Mouse (Mus musculus) MEL (cell line): Measurements from ENCODE around the gene Hist1h2ba. TPM values are rescaled to one million over a fixed set of nuclear protein-coding genes. Genes with fewer than 3 reads are reported as not detected.

Experiments
- DNase-seq: peaks from one replicate; pipeline ENCODE4 v3.0.0; 2011; ENCODE audit warnings: low read depth, low spot score
- H3K27ac ChIP-seq: 2 replicates; pipeline ENCODE4 v1.5.1; 2012; ENCODE audit warnings: low read depth, mild to moderate bottlenecking, control low read depth, low read length, moderate library complexity; ENCODE audit not compliant: control insufficient read depth
- H3K27me3 ChIP-seq, 2 experiments: fragments of 150-350 bp in 1 of 2; sonication (generic) in 1 of 2; 2 replicates each; pipeline ENCODE4 v1.6.1; 2012; ENCODE audit warnings: low read length in 2 of 2, mild to moderate bottlenecking in 2 of 2, improper control_type of control experiment in 1 of 2, moderate library complexity in 1 of 2; ENCODE audit not compliant: insufficient read depth in 2 of 2, control insufficient read depth in 1 of 2
- H3K36me3 ChIP-seq, 2 experiments: 2 replicates each; pipeline ENCODE4 v1.6.1; 2012 to 2014; ENCODE audit warnings: low read length in 2 of 2, improper control_type of control experiment in 1 of 2, inconsistent platforms in 1 of 2, mild to moderate bottlenecking in 1 of 2; ENCODE audit not compliant: insufficient read depth in 2 of 2, control insufficient read depth in 1 of 2
- H3K4me1 ChIP-seq, 2 experiments: fragments of 150-350 bp in 1 of 2; sonication (generic) in 1 of 2; 2 replicates each; pipeline ENCODE4 v1.6.1; 2012; ENCODE audit warnings: low read length in 2 of 2, improper control_type of control experiment in 1 of 2, mild to moderate bottlenecking in 1 of 2; ENCODE audit not compliant: insufficient read depth in 2 of 2, control insufficient read depth in 1 of 2
- H3K4me3 ChIP-seq, 2 experiments: fragments of 150-350 bp in 1 of 2; sonication (generic) in 1 of 2; 2 replicates each; pipeline ENCODE4 v1.5.1; 2012; ENCODE audit warnings: low read depth in 2 of 2, low read length in 2 of 2, mild to moderate bottlenecking in 2 of 2, moderate library complexity in 2 of 2, control low read depth in 1 of 2, improper control_type of control experiment in 1 of 2; ENCODE audit not compliant: control insufficient read depth in 1 of 2, insufficient read depth in 1 of 2
- H3K79me2 ChIP-seq: 2 replicates; pipeline ENCODE4 v1.6.1; 2012; ENCODE audit warnings: mild to moderate bottlenecking, low read length, moderate library complexity; ENCODE audit not compliant: control insufficient read depth, poor library complexity, insufficient read depth
- H3K9ac ChIP-seq: 2 replicates; pipeline ENCODE4 v1.6.1; 2012; ENCODE audit warnings: low read depth, mild to moderate bottlenecking, control low read depth, low read length, moderate library complexity; ENCODE audit not compliant: control insufficient read depth, poor library complexity, severe bottlenecking
- H3K9me3 ChIP-seq: fragments of 150-350 bp; sonication (generic); replicated peaks from 2 replicates; pipeline ENCODE4 v1.6.1; 2012; ENCODE audit warnings: mild to moderate bottlenecking, low read length, improper control_type of control experiment, moderate library complexity; ENCODE audit not compliant: insufficient read depth
- CHD1 ChIP-seq: IDR thresholded peaks from 2 replicates; pipeline ENCODE4 v1.6.1; 2012; ENCODE audit warnings: low read depth, mild to moderate bottlenecking, inconsistent platforms, low read length, improper control_type of control experiment
- CHD2 ChIP-seq: IDR thresholded peaks from 2 replicates; pipeline ENCODE4 v1.6.1; 2011; ENCODE audit warnings: low read length, improper control_type of control experiment
- ELF1 ChIP-seq: IDR thresholded peaks from 2 replicates; pipeline ENCODE4 v1.6.1; 2014; ENCODE audit warnings: low read depth, mild to moderate bottlenecking, inconsistent platforms, low read length, improper control_type of control experiment, moderate library complexity
- EP300 ChIP-seq, 2 experiments: IDR thresholded peaks; 2 replicates each; pipeline ENCODE4 v1.6.1; 2011; ENCODE audit warnings: improper control_type of control experiment in 2 of 2, low read length in 2 of 2, low read depth in 1 of 2, mild to moderate bottlenecking in 1 of 2
- ETS1 ChIP-seq: IDR thresholded peaks from 2 replicates; pipeline ENCODE4 v1.6.1; 2012; ENCODE audit warnings: low read depth, mild to moderate bottlenecking, inconsistent platforms, low read length, improper control_type of control experiment, moderate library complexity
- GABPA ChIP-seq: IDR thresholded peaks from 2 replicates; pipeline ENCODE4 v1.6.1; 2012; ENCODE audit warnings: low read depth, mild to moderate bottlenecking, inconsistent platforms, low read length, improper control_type of control experiment, moderate library complexity
- HCFC1 ChIP-seq: IDR thresholded peaks from 2 replicates; pipeline ENCODE4 v1.6.1; 2012; ENCODE audit warnings: low read depth, mild to moderate bottlenecking, inconsistent platforms, low read length, improper control_type of control experiment, moderate library complexity
- JUND ChIP-seq: IDR thresholded peaks from 2 replicates; pipeline ENCODE4 v1.6.1; 2011; ENCODE audit warnings: low read depth, mild to moderate bottlenecking, improper control_type of control experiment, low read length
- MXI1 ChIP-seq: IDR thresholded peaks from 2 replicates; pipeline ENCODE4 v1.6.1; 2011; ENCODE audit warnings: mild to moderate bottlenecking, low read depth, low read length, improper control_type of control experiment
- NELFE ChIP-seq: IDR thresholded peaks from 2 replicates; pipeline ENCODE4 v1.6.1; 2011; ENCODE audit warnings: low read depth, low read length, improper control_type of control experiment
- NRF1 ChIP-seq: IDR thresholded peaks from 2 replicates; pipeline ENCODE4 v1.6.1; 2014; ENCODE audit warnings: low read depth, mild to moderate bottlenecking, inconsistent platforms, low read length, improper control_type of control experiment, moderate library complexity; ENCODE audit not compliant: poor library complexity, insufficient read depth, severe bottlenecking
- POLR2A ChIP-seq, 2 experiments: IDR thresholded peaks; 2 replicates each; pipeline ENCODE4 v1.6.1; 2011 to 2012; ENCODE audit warnings: low read length in 2 of 2, mild to moderate bottlenecking in 2 of 2, control low read depth in 1 of 2, improper control_type of control experiment in 1 of 2, low read depth in 1 of 2, moderate library complexity in 1 of 2; ENCODE audit not compliant: control insufficient read depth in 1 of 2, insufficient read depth in 1 of 2, poor library complexity in 1 of 2
- POLR2AphosphoS2 ChIP-seq: IDR thresholded peaks from 2 replicates; pipeline ENCODE4 v1.6.1; 2011; ENCODE audit warnings: low read length, improper control_type of control experiment
- RCOR1 ChIP-seq: IDR thresholded peaks from 2 replicates; pipeline ENCODE4 v1.6.1; 2012; ENCODE audit warnings: low read depth, mild to moderate bottlenecking, inconsistent platforms, low read length, improper control_type of control experiment
- TAL1 ChIP-seq: IDR thresholded peaks from 2 replicates; pipeline ENCODE4 v1.6.1; 2012; ENCODE audit warnings: mild to moderate bottlenecking, inconsistent platforms, low read length, moderate library complexity, mixed read lengths
- USF2 ChIP-seq, 2 experiments: IDR thresholded peaks; 2 replicates each; pipeline ENCODE4 v1.6.1; 2011 to 2012; ENCODE audit warnings: improper control_type of control experiment in 2 of 2, low read length in 2 of 2, borderline replicate concordance in 1 of 2, inconsistent platforms in 1 of 2, low read depth in 1 of 2, mild to moderate bottlenecking in 1 of 2; ENCODE audit not compliant: insufficient read depth in 1 of 2
- ZC3H11A ChIP-seq: IDR thresholded peaks from 2 replicates; pipeline ENCODE4 v1.6.1; 2012; ENCODE audit warnings: low read depth, mild to moderate bottlenecking, inconsistent platforms, low read length, improper control_type of control experiment
- polyA plus RNA-seq, 2 experiments: library from polyadenylated mRNA; stranded (reverse) in 1 of 2; unstranded in 1 of 2; fragments of >175 nt in 1 of 2; fragments of >200 nt in 1 of 2; gene quantifications; 2 replicates each; pipeline versions ENCODE4 v1.2.1 to v1.2.4; 2012; ENCODE audit warnings: low replicate concordance in 2 of 2, low read depth in 1 of 2; ENCODE audit not compliant: insufficient read length in 2 of 2, insufficient read depth in 1 of 2, missing spikeins in 1 of 2
- total RNA-seq: library from RNA; depleted of rRNA; stranded (reverse); fragments of 300-350 nt; gene quantifications from 2 replicates; pipeline ENCODE4 v1.2.3, GENCODE M21; 2012; rRNA removed

The Hist1h2ba gene
- total RNA-seq (not detected in 2 replicates), polyA plus RNA-seq (under 1 TPM in 1 of 2 experiments, not detected in 1; 0.58 TPM)

- H3K9me3 ChIP-seq = no peaks in the 10 kb centered on the region
- H3K27me3 ChIP-seq = peaks cover 0 to 14% of the 10 kb centered on the region in 2 experiments
- H3K9ac ChIP-seq = no peak within 1 kb of the TSS
- DNase-seq = peak; percentile 62
- no peaks in the 10 kb centered on the region for H3K79me2 ChIP-seq
- no peak for TF ChIP-seq HCFC1
- no peak for TF ChIP-seq CHD1
- no peak for TF ChIP-seq USF2 (IDR thresholded peaks at IDR 0.05; ENCODE audit: borderline replicate concordance in 1 of 2, insufficient read depth in 1 of 2, low read depth in 1 of 2, low read length in 2 of 2)
- TF ChIP-seq ZC3H11A = no peak
- no peak for TF ChIP-seq ETS1
- TF ChIP-seq TAL1 = no peak
- H3K4me1 ChIP-seq = no peaks in the 10 kb centered on the region
- H3K36me3 ChIP-seq = no peaks in the 10 kb centered on the region
- no peak within 1 kb of the TSS for H3K4me3 ChIP-seq
- H3K27ac ChIP-seq = no peak within 1 kb of the TSS
Observed at GRCm38 (mm10) chr13:23933421-23934210, at the start of gene Hist1h2ba. Hist1h2ba (minus strand) TSS chr13:23934156.

GRCm38 (mm10) chr13:23972271-23972670 is 38.3 kb upstream of the Hist1h2ba start:
- no peak overlapping the region for H3K4me3 ChIP-seq
- peaks cover 0 to 6% of the 10 kb centered on the region in 2 experiments; a peak in 3 of 4 replicates for H3K27me3 ChIP-seq
- no peaks in the 10 kb centered on the region for H3K4me1 ChIP-seq
- H3K9me3 ChIP-seq = no peaks in the 10 kb centered on the region
- H3K27ac ChIP-seq = no peak overlapping the region
- no peaks in the 10 kb centered on the region for H3K36me3 ChIP-seq
- TF ChIP-seq NELFE (no peak), GABPA (no peak), RCOR1 (no peak), POLR2A (IDR thresholded peaks at IDR 0.05; ENCODE audit: control insufficient read depth in 1 of 2, insufficient read depth in 1 of 2, low read depth in 1 of 2, low read length in 2 of 2, poor library complexity in 1 of 2) (no peak)
- no peaks in the 10 kb centered on the region for H3K79me2 ChIP-seq
- DNase-seq = no peak
- H3K9ac ChIP-seq = no peak overlapping the region

GRCm38 (mm10) chr13:23971870-23972269 is 37.9 kb upstream of the Hist1h2ba start:
- no peaks in the 10 kb centered on the region for H3K36me3 ChIP-seq
- DNase-seq = no peak
- H3K79me2 ChIP-seq = no peaks in the 10 kb centered on the region
- H3K27me3 ChIP-seq = peaks cover 0 to 6% of the 10 kb centered on the region in 2 experiments; a peak in 3 of 4 replicates
- H3K9ac ChIP-seq = no peak overlapping the region
- TF ChIP-seq HCFC1 (no peak), JUND (no peak), MXI1 (no peak), CHD2 (no peak), RCOR1 (no peak), EP300 (IDR thresholded peaks at IDR 0.05; ENCODE audit: low read depth in 1 of 2, low read length in 2 of 2) (no peak), POLR2AphosphoS2 (no peak), NRF1 (no peak), POLR2A (IDR thresholded peaks at IDR 0.05; ENCODE audit: control insufficient read depth in 1 of 2, insufficient read depth in 1 of 2, low read depth in 1 of 2, low read length in 2 of 2, poor library complexity in 1 of 2) (no peak), ELF1 (no peak)
- TF ChIP-seq, all 39 proteins: peak for 0
- Histone ChIP-seq H3K4me1 (no peaks in the 10 kb centered on the region), H3K4me3 (no peak overlapping the region), H3K27ac (no peak overlapping the region), H3K9me3 (no peaks in the 10 kb centered on the region)
